Mouse (Mus musculus) heart, embryonic 10.5 days (tissue): ENCODE results near the gene Srrt. TPM values are rescaled to one million over a fixed set of nuclear protein-coding genes. Genes with fewer than 3 reads are reported as not detected.
A peak's percentile ranks its signal among the peaks of the same experiment; 100 is the strongest.

Experiments
- DNase-seq: peaks from one replicate; pipeline ENCODE4 v3.0.0-alpha.2; 2017; ENCODE audit warnings: low spot score
- H3K27ac ChIP-seq: fragments of 300-500 bp; sonication (generic); 2 replicates; pipeline ENCODE4 v1.5.1; 2016; ENCODE audit warnings: mild to moderate bottlenecking
- H3K27me3 ChIP-seq: fragments of 300-500 bp; sonication (generic); 2 replicates; pipeline ENCODE4 v1.6.1; 2016; ENCODE audit warnings: mild to moderate bottlenecking; ENCODE audit not compliant: poor library complexity, insufficient read depth, severe bottlenecking
- H3K36me3 ChIP-seq: fragments of 300-500 bp; sonication (generic); 2 replicates; pipeline ENCODE4 v1.6.1; 2016; ENCODE audit warnings: mild to moderate bottlenecking, moderate library complexity
- H3K4me1 ChIP-seq: fragments of 300-500 bp; sonication (generic); 2 replicates; pipeline ENCODE4 v1.6.1; 2016; ENCODE audit warnings: mild to moderate bottlenecking
- H3K4me3 ChIP-seq: fragments of 300-500 bp; sonication (generic); 2 replicates; pipeline ENCODE4 v1.5.1; 2016; ENCODE audit warnings: mild to moderate bottlenecking, moderate library complexity
- H3K9me3 ChIP-seq: fragments of 300-500 bp; sonication (generic); 2 replicates; pipeline ENCODE4 v1.6.1; 2016; ENCODE audit warnings: mild to moderate bottlenecking, moderate library complexity
- WGBS: fragments of 180-500 bp; shearing (Covaris S2); methylation state at CpG from one replicate; pipeline ENCODE4 v1.1.7; 2016; 5-methylcytosine and 5-hydroxymethylcytosine counted together
- polyA plus RNA-seq: library from polyadenylated mRNA; unstranded; fragments of >200 nt; fragmentation: Nextera tagmentation; extraction: Ambion mirVana; gene quantifications from 2 replicates; pipeline ENCODE4 v1.2.1, GENCODE M21; 2016

The Srrt gene
- polyA plus RNA-seq, result 124 and 147 TPM in 2 replicates

DNA sequence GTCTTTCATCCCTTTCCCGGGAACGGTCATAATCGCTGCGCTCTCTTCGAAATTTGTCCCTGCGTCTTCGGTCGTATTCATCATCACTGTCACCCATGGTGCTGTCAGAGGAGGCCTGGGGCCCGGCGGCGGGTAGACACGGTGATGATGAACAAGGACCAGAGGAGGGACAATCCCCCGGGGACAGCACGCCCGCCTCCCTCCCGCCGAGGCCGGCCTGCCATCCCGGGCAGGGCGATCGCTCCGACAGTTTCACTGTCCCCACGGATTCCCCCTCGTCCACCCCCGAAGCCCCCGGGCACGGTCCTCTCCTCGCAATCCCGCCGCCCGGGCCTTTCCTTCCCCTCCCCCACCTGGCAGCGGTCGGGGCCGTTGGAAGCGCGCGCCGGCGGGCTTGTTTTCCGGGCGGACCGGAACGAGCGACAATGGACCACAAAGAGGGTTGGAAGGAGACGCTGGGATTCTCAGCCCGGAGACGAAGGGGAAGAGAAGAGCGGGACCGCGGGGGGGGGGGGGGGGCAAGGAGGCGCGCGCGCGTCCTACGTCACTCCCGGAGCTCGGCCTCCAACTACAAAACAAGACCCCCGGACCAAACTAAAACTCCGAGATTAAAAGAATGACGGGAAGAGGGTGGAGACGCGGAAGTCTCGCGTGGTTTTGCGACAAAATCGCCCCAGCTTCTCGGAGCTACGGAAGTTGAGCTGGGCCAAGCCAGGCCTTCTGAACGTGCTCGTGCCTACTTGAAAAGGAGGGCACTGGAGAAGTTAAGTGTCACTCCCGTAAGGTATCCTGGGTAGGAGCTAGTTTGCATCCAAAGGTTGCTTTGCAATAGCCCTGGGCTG is at the start of gene Srrt:
TSS of gene Srrt (minus strand) at position 604 of the 842 bp plus-strand sequence.
- Histone ChIP-seq H3K27ac (peak within 1 kb of the TSS; percentile 98), H3K4me1 (peaks cover 44% of the 10 kb centered on the region), H3K9me3 (no peaks in the 10 kb centered on the region), H3K36me3 (peaks cover 77% of the 10 kb centered on the region), H3K27me3 (no peaks in the 10 kb centered on the region), H3K4me3 (peak within 1 kb of the TSS; percentile 97)
- under 1% methylated on average over 64 of the region's 72 CpGs for WGBS
- DNase-seq, result peak; percentile 98

DNA sequence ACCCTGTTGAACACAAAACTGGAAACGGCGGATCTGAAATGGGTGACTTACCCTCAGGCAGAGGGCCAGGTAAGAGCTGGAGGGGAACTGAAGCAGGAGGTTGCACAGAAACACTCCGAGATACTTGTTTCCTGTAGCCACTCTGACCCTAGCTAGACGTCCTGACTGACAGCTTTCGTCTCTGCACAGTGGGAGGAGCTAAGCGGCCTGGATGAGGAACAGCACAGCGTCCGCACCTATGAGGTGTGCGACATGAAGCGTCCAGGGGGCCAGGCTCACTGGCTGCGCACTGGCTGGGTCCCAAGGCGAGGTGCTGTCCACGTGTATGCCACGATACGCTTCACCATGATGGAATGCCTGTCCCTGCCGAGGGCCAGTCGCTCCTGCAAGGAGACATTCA is 46.6 kb upstream of the Srrt start:
- Histone ChIP-seq H3K4me3 (no peak overlapping the region), H3K9me3 (no peaks in the 10 kb centered on the region), H3K27me3 (no peaks in the 10 kb centered on the region), H3K27ac (no peak overlapping the region), H3K4me1 (peaks cover 35% of the 10 kb centered on the region), H3K36me3 (peaks cover 65% of the 10 kb centered on the region)
- no peak for DNase-seq
- WGBS, result 80% methylated on average over 17 of the region's 17 CpGs

DNA sequence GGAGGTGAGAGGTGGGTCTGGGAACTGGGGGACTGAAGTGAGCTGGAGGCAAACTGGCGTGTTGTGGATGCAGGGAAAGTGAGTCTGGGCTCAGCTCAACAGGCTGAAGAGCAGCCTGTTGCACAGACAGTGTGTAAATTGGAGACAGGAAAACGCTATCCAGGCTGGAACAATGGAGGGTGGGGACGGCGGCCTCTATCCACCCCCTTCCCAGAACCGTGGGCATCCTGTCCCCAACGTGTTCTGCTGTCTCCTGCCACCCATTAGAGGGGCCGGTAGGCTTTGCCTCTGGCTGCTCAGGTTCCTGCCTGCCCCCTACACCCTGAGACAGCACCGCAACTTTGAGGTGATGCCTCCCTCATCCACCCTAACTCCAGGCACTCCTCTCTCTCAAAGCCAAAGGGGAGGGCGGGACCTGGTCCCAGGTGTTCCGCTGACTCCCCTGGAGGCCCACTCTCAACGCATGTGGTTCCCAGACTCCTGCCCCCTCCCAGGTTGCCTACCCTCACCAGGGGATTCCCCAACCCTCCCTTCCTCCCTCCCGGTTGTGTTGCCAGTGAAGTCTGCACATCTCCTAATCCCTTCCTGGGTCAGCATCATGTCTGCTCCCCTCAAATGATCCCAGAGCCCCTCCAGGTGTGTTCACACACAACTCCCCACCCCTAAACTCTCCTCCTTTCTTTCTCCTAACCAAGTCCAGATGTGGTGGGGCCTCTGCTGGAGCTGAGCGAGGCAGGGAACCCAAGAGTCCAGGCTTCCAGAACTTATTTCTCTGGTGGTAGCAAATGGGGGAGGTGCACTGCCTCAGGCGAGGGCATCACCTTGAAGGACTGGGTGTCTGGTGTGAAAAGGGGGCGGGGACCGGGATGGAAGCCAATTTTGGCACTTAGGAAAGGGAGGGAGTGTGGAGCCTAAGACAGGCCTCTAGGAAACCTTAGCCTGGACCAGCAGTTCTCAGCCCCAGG is 44.8 kb upstream of the Srrt start:
- Histone ChIP-seq H3K27ac (peak overlapping the region; percentile 99), H3K36me3 (peaks cover 47% of the 10 kb centered on the region), H3K9me3 (no peaks in the 10 kb centered on the region), H3K27me3 (no peaks in the 10 kb centered on the region), H3K4me3 (peak overlapping the region; percentile 93), H3K4me1 (peaks cover 52% of the 10 kb centered on the region)
- 12% methylated on average over 16 of the region's 16 CpGs for WGBS
- DNase-seq, result peak; percentile 76

DNA sequence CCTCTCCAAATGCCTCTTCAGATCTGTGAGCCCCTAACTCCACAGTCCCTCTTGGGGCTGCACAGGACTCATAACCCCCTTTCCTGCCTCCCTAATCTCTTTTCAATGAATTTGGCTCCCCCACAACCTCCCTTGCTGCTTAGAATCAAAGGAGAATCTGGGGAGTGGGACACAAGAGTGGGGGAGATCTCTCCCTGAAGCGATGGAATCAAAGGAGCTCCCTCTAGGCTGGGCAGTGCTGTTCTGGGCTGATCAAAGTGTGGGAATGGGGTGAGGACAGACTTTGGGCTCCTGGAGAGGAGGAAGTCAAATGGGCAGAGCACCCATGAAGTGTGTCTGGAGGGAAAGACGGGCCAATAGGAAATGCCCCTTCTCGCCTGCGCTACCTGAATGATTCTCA is 43.9 kb upstream of the Srrt start:
- Histone ChIP-seq H3K27ac (peak overlapping the region; percentile 99), H3K9me3 (no peaks in the 10 kb centered on the region), H3K4me1 (peaks cover 60% of the 10 kb centered on the region), H3K36me3 (peaks cover 39% of the 10 kb centered on the region), H3K27me3 (no peaks in the 10 kb centered on the region), H3K4me3 (peak overlapping the region; percentile 93)
- 19% methylated on average over 4 of the region's 4 CpGs for WGBS
- no peak for DNase-seq

DNA sequence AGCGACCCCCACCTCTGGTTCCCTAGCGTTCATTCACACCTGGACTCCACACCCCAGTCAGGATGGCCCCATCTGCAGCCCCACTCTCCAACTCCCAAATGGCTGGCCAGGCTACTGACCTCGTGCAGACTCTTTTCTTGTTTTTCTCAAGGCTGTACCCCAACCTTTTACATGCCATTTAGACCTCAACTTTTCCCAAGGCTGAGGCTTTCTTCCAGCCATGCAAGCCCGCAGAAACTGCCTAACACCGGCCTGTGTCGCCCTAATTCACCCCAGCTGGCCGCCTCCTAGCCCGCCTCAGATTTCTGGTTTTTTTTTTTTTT is 43.5 kb upstream of the Srrt start:
- H3K4me3 ChIP-seq, result peak overlapping the region; percentile 93
- H3K27me3 ChIP-seq, result no peaks in the 10 kb centered on the region
- H3K36me3 ChIP-seq, result peaks cover 35% of the 10 kb centered on the region
- peak overlapping the region; percentile 99 for H3K27ac ChIP-seq
- DNase-seq, result no peak
- 1% methylated on average over 8 of the region's 8 CpGs for WGBS
- H3K9me3 ChIP-seq, result no peaks in the 10 kb centered on the region
- H3K4me1 ChIP-seq, result peaks cover 63% of the 10 kb centered on the region

DNA sequence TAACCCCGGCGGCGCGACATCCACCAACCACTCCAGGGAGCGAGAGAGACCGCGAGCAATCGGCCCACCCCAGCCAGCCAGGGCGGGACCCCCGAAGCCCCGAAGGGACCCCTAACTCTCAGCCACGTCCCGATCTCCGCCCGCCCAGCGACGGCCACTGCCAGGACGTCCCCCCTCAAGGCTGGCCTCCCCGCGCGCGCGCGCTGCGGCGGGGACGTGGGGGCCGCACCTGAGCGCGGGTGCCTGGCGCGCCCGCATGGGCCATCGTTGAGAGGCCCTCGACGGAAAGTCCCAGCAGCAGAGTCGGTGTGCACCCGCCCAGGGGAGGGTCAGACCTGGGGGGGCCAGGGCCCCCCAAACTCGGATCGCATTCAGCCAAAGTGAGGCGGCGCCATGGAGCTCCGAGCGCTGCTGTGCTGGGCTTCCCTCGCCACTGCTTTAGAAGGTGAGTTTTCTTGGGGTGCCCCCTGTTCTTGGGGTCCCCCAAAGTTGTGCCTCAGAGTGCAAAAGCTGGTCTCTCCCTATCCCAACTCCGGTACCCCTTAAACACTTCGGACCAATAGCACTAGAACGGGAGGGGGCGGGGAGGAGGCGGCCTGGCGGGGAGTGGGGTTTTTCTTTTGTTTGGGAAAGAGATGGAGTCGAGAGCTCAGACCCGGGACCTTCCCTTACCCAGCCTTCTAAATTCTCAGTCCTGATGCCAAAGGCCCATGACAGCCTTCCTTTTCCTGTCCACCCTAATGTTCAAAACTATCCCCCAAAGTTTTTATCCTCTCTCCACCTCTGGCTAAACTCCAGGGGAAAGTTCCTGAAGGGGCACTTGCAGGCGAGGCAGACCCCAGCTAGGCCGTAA is 43.0 kb upstream of the Srrt start:
- H3K36me3 ChIP-seq, result peaks cover 30% of the 10 kb centered on the region
- H3K4me1 ChIP-seq, result peaks cover 69% of the 10 kb centered on the region
- peak overlapping the region; percentile 93 for H3K4me3 ChIP-seq
- no peaks in the 10 kb centered on the region for H3K27me3 ChIP-seq
- DNase-seq, result no peak
- no peaks in the 10 kb centered on the region for H3K9me3 ChIP-seq
- peak overlapping the region; percentile 99 for H3K27ac ChIP-seq
- WGBS, result under 1% methylated on average over 55 of the region's 55 CpGs

DNA sequence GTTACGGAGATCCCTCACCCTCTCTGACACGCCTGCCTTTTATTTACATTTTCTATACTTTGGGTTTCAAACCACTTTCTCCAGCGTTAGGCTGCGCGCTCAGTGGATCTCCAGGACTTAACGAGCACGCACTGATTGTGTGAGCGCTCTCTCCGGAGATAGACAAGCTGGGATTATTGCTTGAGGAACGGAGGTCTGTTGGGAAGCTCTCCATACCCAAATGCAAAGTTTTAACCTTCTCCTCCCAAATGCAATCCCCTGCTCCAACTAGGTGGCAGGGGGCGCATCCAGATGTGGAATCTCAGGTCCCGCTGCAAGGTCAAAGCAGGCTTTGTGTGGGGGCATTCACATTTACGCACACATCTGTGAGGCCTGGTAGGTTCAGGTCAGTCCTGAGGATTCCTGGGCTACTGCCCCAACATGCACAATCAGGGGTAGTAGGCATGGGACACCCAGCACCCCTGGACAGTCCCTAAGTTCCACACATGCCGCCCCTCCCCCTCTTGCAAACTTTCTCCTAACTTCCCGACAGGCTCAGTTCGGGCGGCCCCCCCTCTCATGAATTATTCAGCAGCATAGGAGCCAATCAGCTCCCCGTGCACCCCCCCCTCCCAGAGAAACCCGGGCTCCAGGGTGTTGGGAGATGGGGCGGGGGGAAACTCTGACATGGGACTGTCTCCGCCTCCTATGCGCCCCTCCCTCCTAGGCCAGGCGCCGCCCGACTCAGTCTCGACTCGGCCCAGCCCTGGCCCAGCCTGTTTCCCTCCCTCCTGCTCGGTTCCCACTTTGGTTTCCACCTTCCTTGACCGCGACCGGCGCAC is 42.1 kb upstream of the Srrt start, which contains the start of gene Ephb4:
TSS of gene Ephb4 (plus strand) at position 726 of the 821 bp plus-strand sequence.
- peaks cover 72% of the 10 kb centered on the region for H3K4me1 ChIP-seq
- peaks cover 21% of the 10 kb centered on the region for H3K36me3 ChIP-seq
- no peaks in the 10 kb centered on the region for H3K9me3 ChIP-seq
- H3K27ac ChIP-seq, result peak within 1 kb of the TSS; percentile 99
- H3K27me3 ChIP-seq, result no peaks in the 10 kb centered on the region
- WGBS, result under 1% methylated on average over 32 of the region's 32 CpGs
- DNase-seq, result peak; percentile 97
- H3K4me3 ChIP-seq, result peak within 1 kb of the TSS; percentile 93

DNA sequence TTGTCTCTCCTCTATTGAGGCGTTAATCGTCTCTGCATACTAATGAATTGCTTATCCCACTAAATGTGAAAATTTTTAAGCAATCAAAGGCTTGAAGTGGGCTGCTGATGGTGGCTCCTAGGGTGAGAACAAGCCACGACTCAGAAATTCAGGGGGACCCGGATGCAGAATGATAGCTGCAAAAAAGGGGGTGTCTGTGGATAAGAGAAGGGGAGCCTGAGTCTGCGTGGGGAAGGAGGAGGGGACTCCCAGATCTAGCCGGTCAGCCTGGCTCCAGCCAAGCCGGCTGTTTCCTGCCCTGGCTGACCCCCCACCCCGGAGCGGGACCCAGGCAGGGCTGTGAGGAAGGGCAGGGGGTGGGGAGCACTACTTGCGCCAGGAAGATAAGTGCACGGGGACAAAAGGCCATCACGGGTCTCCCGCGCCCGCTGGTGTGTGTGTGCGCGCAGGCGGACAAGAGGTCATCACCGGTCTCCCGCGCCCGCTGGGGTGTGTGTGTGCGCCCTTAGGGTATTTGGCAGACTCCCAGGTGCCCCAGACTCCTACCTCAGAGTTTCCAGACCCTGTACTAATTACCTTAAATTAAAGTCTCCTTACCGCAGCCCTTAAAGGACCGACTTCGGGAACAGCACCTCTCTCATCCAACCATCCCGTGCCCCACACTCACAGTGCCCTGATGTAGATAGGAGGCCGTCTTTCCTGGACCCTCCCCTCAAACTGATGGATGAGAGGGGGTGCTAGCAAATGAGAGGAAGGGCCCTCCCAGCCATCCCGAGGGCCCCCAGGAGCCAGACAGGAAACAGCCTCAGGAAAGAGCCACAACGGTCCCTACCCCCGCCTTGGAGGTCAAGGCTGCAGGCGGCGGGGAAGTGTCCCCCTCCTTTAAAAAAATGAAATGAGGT is 41.3 kb upstream of the Srrt start:
- peaks cover 65% of the 10 kb centered on the region for H3K4me1 ChIP-seq

DNA sequence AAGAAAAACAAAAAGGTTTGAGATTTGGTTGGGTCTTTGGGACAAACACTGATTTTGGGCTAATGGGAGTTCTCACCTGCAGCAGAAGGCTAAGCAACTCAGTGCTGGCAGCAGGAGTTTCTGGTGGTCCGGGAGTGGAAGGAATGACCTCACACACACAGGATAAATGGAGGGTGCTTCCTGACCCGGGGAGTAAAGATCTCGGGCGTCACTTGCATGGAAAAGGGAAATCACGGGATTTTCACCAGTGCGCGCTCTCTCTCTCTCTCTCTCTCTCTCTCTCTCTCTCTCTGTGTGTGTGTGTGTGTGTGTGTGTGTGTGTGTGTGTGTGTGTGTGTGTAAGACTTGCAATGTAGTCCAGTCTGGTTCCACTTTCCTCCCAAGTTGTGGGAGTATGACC is 40.4 kb upstream of the Srrt start:
- Histone ChIP-seq H3K27me3 (no peaks in the 10 kb centered on the region), H3K4me1 (peaks cover 59% of the 10 kb centered on the region), H3K4me3 (peak overlapping the region; percentile 93), H3K27ac (peak overlapping the region; percentile 99), H3K36me3 (0 out of 2 replicates have a peak, but pooled peaks cover 6% of the 10 kb centered on the region), H3K9me3 (no peaks in the 10 kb centered on the region)
- 9% methylated on average over 7 of the region's 7 CpGs for WGBS
- DNase-seq, result no peak

More for the DNA sequence above, 41.3 kb upstream of the Srrt start:
- under 1% methylated on average over 33 of the region's 33 CpGs for WGBS
- Histone ChIP-seq H3K27ac (peak overlapping the region; percentile 99), H3K4me3 (peak overlapping the region; percentile 93), H3K27me3 (no peaks in the 10 kb centered on the region), H3K36me3 (peaks cover 13% of the 10 kb centered on the region), H3K9me3 (no peaks in the 10 kb centered on the region)
- peak; percentile 86 for DNase-seq

DNA sequence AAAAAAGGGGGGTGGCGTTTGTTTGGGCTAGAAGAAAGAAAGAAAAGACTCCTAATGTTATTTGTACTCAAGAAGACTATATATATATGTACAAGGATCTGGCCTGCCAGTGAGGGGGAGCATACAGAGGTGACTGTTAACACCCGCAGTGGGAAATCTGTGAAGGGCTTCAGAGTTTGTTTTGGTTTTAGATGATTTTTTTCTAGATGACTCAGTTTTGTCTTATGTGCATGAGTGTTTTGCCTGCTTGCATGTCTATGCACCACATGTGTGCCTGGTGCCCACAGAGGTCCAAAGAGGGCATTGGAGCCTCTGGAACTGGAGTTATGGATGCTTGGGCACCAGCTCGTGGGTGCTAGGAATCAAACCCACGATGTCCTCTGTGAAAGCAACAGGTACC is 39.5 kb upstream of the Srrt start:
- Histone ChIP-seq H3K36me3 (no peaks in the 10 kb centered on the region), H3K27ac (peak overlapping the region; percentile 81), H3K9me3 (no peaks in the 10 kb centered on the region), H3K4me3 (no peak overlapping the region), H3K4me1 (peaks cover 53% of the 10 kb centered on the region), H3K27me3 (no peaks in the 10 kb centered on the region)
- 77% methylated on average over 4 of the region's 4 CpGs for WGBS
- DNase-seq, result no peak

DNA sequence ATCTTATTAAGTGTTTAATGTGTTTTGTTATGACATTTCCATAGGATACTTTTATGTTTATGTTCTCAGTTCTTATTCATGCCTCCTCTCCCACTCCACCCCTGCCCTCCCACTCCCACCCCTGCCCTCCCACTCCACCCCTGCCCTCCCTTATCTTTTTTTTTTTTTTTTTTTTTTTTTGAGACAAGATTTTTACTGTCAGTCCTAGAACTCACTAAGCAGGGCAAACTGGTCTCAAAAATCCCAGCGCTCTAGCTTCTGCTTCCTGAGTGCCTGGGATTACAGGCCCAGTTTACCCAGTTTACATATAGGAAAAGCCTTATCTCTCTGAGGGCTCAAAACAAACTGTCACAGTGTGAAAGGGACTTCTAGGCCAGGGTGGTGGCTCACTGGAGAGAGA is 38.9 kb upstream of the Srrt start:
- Histone ChIP-seq H3K27ac (peak overlapping the region; percentile 81), H3K4me1 (peaks cover 47% of the 10 kb centered on the region), H3K27me3 (no peaks in the 10 kb centered on the region), H3K36me3 (no peaks in the 10 kb centered on the region), H3K9me3 (no peaks in the 10 kb centered on the region), H3K4me3 (no peak overlapping the region)
- WGBS, result 48% methylated on average over 1 of the region's 1 CpGs
- no peak for DNase-seq
